Mouse (Mus musculus): ENCODE measurements around the gene 4930562C15Rik. TPM values are rescaled to one million over a fixed set of nuclear protein-coding genes. Genes with fewer than 3 reads are reported as not detected.

The 4930562C15Rik gene
- total RNA-seq (2012; rRNA removed) = 0.12 TPM in 1 of 2 replicates, not detected in the other
- polyA plus RNA-seq (2012; ENCODE audit: insufficient read depth in 1 of 2, insufficient read length in 2 of 2, low read depth in 1 of 2, low replicate concordance in 2 of 2, missing spikeins in 1 of 2) = under 1 TPM in 1 of 2 experiments, not detected in 1; 0.21 TPM

DNA sequence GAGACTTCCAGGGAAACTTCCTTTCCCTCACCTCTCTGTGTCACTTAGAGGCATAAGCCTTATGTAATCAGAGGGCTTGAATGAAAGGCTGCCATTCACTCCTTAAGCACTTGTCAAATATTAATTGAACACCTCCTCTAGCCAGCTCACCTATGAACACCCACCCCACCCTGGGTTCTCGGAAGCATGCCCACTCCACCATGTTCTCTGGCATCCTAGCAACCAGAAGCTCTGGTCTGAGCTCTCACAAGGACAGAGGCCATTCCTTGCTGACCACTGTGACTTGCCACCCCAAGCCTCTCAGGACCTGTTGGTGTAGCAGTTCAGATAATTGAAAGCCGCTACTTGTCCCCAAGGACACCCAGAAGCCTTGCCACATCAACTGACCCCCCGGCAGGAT, at the start of gene 4930562C15Rik:
4930562C15Rik (plus strand) TSS at position 226 of the 400 bp plus-strand sequence.
- no peak within 1 kb of the TSS for H3K9ac ChIP-seq (ENCODE audit: control insufficient read depth, low read depth, low read length, poor library complexity, severe bottlenecking)

DNA sequence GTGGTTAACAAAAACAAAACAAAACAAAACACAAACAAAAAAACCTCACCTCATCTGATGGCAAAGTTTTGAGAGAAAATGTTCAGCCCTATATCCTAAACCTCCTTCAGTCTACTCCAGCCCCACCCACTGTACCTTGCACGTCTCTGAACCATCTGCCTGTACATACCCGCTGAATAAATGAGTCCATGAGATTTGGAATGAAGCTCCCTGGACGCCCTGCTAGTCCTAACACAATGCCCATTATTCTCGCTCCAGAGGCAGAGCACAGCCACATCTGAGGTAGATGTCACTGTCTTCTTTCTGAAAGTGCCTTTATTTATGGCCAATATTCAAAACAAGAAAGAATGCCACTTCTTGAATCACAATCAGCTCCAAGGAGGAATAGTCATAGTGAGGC, 49.5 kb upstream of the 4930562C15Rik start:
- Histone ChIP-seq H3K9ac (ENCODE audit: control insufficient read depth, low read depth, low read length, poor library complexity, severe bottlenecking) (no peak overlapping the region), H3K36me3 (ENCODE audit: control insufficient read depth in 1 of 2, insufficient read depth in 2 of 2, low read length in 2 of 2) (peaks cover 0 to 16% of the 10 kb centered on the region in 2 experiments; a peak in 2 of 4 replicates), H3K4me1 (ENCODE audit: control insufficient read depth in 1 of 2, insufficient read depth in 2 of 2, low read length in 2 of 2) (peaks cover 2 to 8% of the 10 kb centered on the region in 2 experiments; a peak in 2 of 4 replicates), H3K79me2 (ENCODE audit: control insufficient read depth, insufficient read depth, low read length, poor library complexity) (peaks cover 15% of the 10 kb centered on the region), H3K27me3 (ENCODE audit: control insufficient read depth in 1 of 2, insufficient read depth in 2 of 2, low read length in 2 of 2) (no peaks in the 10 kb centered on the region), H3K27ac (ENCODE audit: control insufficient read depth, low read depth, low read length) (no peak overlapping the region), H3K4me3 (ENCODE audit: control insufficient read depth in 1 of 2, insufficient read depth in 1 of 2, low read depth in 2 of 2, low read length in 2 of 2) (no peak overlapping the region), H3K9me3 (replicated peaks; ENCODE audit: insufficient read depth, low read length) (no peaks in the 10 kb centered on the region)
- no peak for DNase-seq (ENCODE audit: low read depth, low spot score)
- no peak for TF ChIP-seq UBTF (IDR thresholded peaks at IDR 0.05; ENCODE audit: borderline replicate concordance, insufficient read depth, low read depth, low read length)
- no peak for TF ChIP-seq SIN3A (IDR thresholded peaks at IDR 0.05; ENCODE audit: low read length)
- no peak for TF ChIP-seq RAD21 (IDR thresholded peaks at IDR 0.05; ENCODE audit: low read depth, low read length)
- TF ChIP-seq MAX (IDR thresholded peaks at IDR 0.05; ENCODE audit: low read length) = no peak
- no peak for TF ChIP-seq MAFK (IDR thresholded peaks at IDR 0.05; ENCODE audit: borderline replicate concordance, low read depth, low read length)
- no peak for TF ChIP-seq JUND (IDR thresholded peaks at IDR 0.05; ENCODE audit: low read depth, low read length)
- TF ChIP-seq CHD1 (IDR thresholded peaks at IDR 0.05; ENCODE audit: low read depth, low read length) = no peak
- no peak for TF ChIP-seq KAT2A (conservative IDR thresholded peaks at IDR 0.05; ENCODE audit: low read depth, low read length)
- no peak for TF ChIP-seq ZMIZ1 (IDR thresholded peaks at IDR 0.05; ENCODE audit: low read depth, low read length)
- TF ChIP-seq EP300 (IDR thresholded peaks at IDR 0.05; ENCODE audit: low read depth in 1 of 2, low read length in 2 of 2) = no peak

More for the DNA sequence above, at the start of gene 4930562C15Rik:
- Histone ChIP-seq H3K4me3 (ENCODE audit: control insufficient read depth in 1 of 2, insufficient read depth in 1 of 2, low read depth in 2 of 2, low read length in 2 of 2) (no peak within 1 kb of the TSS), H3K36me3 (ENCODE audit: control insufficient read depth in 1 of 2, insufficient read depth in 2 of 2, low read length in 2 of 2) (peaks cover 0 to 3% of the 10 kb centered on the region in 2 experiments; a peak in 1 of 4 replicates), H3K79me2 (ENCODE audit: control insufficient read depth, insufficient read depth, low read length, poor library complexity) (no peaks in the 10 kb centered on the region), H3K9me3 (replicated peaks; ENCODE audit: insufficient read depth, low read length) (no peaks in the 10 kb centered on the region), H3K27me3 (ENCODE audit: control insufficient read depth in 1 of 2, insufficient read depth in 2 of 2, low read length in 2 of 2) (peaks cover 0 to 2% of the 10 kb centered on the region in 2 experiments; a peak in 1 of 4 replicates), H3K4me1 (ENCODE audit: control insufficient read depth in 1 of 2, insufficient read depth in 2 of 2, low read length in 2 of 2) (peaks cover 0 to 7% of the 10 kb centered on the region in 2 experiments; a peak in 3 of 4 replicates), H3K27ac (ENCODE audit: control insufficient read depth, low read depth, low read length) (no peak within 1 kb of the TSS)
- no peak for TF ChIP-seq CHD2 (IDR thresholded peaks at IDR 0.05; ENCODE audit: low read length)
- TF ChIP-seq TAL1 (IDR thresholded peaks at IDR 0.05; ENCODE audit: low read length) = no peak
- TF ChIP-seq RAD21 (IDR thresholded peaks at IDR 0.05; ENCODE audit: low read depth, low read length) = no peak
- no peak for DNase-seq (ENCODE audit: low read depth, low spot score)

DNA sequence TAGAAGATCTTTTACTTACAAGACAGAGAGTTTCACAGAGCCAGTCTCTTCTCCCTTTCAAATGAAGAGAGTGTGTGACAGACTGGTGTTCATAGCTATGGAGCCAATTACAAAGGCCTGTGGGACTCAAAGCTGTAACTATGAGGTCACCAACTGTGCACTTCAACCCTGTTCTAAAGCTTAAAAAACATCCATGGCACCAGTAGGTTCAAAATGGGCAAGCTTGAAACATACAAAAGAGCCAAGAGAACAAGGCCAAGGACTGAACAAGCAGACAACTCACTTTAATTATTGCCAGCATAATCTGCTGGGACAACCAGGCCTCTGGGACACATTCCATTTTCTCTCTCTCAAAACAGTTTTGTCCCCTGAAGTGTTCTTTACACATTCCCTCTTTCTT, 47.0 kb upstream of the 4930562C15Rik start:
- TF ChIP-seq TAL1 (IDR thresholded peaks at IDR 0.05; ENCODE audit: low read length) = no peak
- no peak for TF ChIP-seq RAD21 (IDR thresholded peaks at IDR 0.05; ENCODE audit: low read depth, low read length)
- no peak for TF ChIP-seq GABPA (IDR thresholded peaks at IDR 0.05; ENCODE audit: low read depth, low read length)
- TF ChIP-seq POLR2A (IDR thresholded peaks at IDR 0.05; ENCODE audit: control insufficient read depth in 1 of 2, insufficient read depth in 1 of 2, low read depth in 1 of 2, low read length in 2 of 2, poor library complexity in 1 of 2) = no peak
- TF ChIP-seq NRF1 (IDR thresholded peaks at IDR 0.05; ENCODE audit: insufficient read depth, low read depth, low read length, poor library complexity, severe bottlenecking) = no peak
- TF ChIP-seq RCOR1 (IDR thresholded peaks at IDR 0.05; ENCODE audit: low read depth, low read length) = no peak
- TF ChIP-seq SIN3A (IDR thresholded peaks at IDR 0.05; ENCODE audit: low read length) = no peak
- TF ChIP-seq ETS1 (IDR thresholded peaks at IDR 0.05; ENCODE audit: low read depth, low read length) = no peak
- TF ChIP-seq BHLHE40 (IDR thresholded peaks at IDR 0.05; ENCODE audit: borderline replicate concordance, low read depth, low read length) = no peak
- no peak for TF ChIP-seq SMC3 (IDR thresholded peaks at IDR 0.05; ENCODE audit: low read depth, low read length)
- no peak for TF ChIP-seq USF2 (IDR thresholded peaks at IDR 0.05; ENCODE audit: borderline replicate concordance in 1 of 2, insufficient read depth in 1 of 2, low read depth in 1 of 2, low read length in 2 of 2)
- TF ChIP-seq TBP (IDR thresholded peaks at IDR 0.05; ENCODE audit: low read depth, low read length) = no peak
- Histone ChIP-seq H3K4me1 (ENCODE audit: control insufficient read depth in 1 of 2, insufficient read depth in 2 of 2, low read length in 2 of 2) (peaks cover 2 to 8% of the 10 kb centered on the region in 2 experiments; a peak in 2 of 4 replicates), H3K27ac (ENCODE audit: control insufficient read depth, low read depth, low read length) (no peak overlapping the region), H3K36me3 (ENCODE audit: control insufficient read depth in 1 of 2, insufficient read depth in 2 of 2, low read length in 2 of 2) (peaks cover 0 to 13% of the 10 kb centered on the region in 2 experiments; a peak in 2 of 4 replicates), H3K79me2 (ENCODE audit: control insufficient read depth, insufficient read depth, low read length, poor library complexity) (peaks cover 11% of the 10 kb centered on the region), H3K9ac (ENCODE audit: control insufficient read depth, low read depth, low read length, poor library complexity, severe bottlenecking) (no peak overlapping the region), H3K9me3 (replicated peaks; ENCODE audit: insufficient read depth, low read length) (no peaks in the 10 kb centered on the region), H3K27me3 (ENCODE audit: control insufficient read depth in 1 of 2, insufficient read depth in 2 of 2, low read length in 2 of 2) (no peaks in the 10 kb centered on the region), H3K4me3 (ENCODE audit: control insufficient read depth in 1 of 2, insufficient read depth in 1 of 2, low read depth in 2 of 2, low read length in 2 of 2) (no peak overlapping the region)
- DNase-seq (ENCODE audit: low read depth, low spot score) = no peak
